Mouse (Mus musculus) thymus, postnatal 4 days (tissue): Measurements from ENCODE around the gene Gm5072.
"Not testable (repeated sequence)": the region's sequence is repeated elsewhere in the genome, so short reads cannot be mapped to it uniquely, and the experiment has no call there.

Experiments used
- DNase-seq: peaks from one replicate; pipeline ENCODE4 v3.0.0; 2021

Gene Gm5072

DNA sequence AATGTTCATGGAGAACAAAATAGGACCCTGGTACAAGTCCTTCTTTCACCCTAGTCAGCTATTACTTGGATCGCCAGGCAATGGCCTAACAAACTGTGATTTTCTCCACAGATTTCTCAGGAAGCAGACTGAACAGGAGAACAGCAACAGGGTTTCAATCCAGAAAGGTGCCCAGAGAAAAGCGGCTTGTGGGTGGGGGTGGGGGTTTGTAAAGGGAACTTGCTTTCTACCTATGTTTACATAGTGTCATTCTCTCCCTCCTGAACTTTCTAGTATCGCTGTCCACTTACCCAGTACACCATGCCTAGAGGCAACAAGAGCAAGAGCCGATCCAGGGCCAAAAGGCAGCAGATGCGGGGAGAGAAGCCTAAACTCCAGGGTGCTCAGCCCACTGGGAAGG, at the start of gene Gm5072:
Gm5072 (plus strand) TSS at position 301 of the 400 bp plus-strand sequence.
- DNase-seq = not testable (repeated sequence)
